Mouse (Mus musculus): ENCODE results near the gene Stk32b.

Gene Stk32b

DNA sequence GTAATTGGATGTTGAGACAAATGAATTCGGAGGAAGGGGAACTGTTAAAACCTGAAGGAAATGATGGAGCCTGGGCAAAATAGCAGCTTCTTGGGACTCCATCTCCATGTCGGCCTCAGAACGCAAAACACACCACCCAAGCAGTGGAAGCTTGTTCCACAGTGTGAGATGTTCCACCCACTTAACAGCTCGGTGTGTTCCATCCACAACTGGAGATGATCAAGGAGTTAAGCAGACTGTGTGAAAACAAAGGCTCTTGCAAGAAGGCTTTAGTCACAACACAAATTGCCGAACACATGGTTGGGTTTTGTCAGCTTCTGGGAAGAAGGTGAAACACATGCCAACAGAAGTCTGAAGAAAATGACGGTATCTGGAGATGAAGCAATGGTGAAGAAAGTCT, 59.2 kb downstream of the Stk32b start:
- DNase-seq = no peak

DNA sequence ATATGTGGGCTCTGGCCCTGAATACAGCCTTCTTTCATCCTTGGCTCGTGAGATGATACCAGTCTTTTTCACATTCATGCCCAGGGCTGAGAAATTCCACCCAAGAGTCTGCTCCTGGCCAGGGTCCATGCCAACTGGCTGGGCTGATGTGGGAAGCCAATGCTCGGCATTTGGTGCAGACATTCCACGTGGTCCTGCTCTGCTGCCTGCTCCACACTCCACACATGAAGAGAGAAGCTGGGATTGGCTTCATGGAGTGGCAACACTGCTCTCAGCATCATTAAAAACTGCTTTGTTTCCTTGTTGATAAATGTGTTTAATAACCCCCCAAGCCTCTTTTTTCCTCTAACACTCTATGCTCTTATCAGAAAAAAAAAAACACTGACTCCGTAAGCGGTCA, 61.8 kb downstream of the Stk32b start:
- DNase-seq = no peak

DNA sequence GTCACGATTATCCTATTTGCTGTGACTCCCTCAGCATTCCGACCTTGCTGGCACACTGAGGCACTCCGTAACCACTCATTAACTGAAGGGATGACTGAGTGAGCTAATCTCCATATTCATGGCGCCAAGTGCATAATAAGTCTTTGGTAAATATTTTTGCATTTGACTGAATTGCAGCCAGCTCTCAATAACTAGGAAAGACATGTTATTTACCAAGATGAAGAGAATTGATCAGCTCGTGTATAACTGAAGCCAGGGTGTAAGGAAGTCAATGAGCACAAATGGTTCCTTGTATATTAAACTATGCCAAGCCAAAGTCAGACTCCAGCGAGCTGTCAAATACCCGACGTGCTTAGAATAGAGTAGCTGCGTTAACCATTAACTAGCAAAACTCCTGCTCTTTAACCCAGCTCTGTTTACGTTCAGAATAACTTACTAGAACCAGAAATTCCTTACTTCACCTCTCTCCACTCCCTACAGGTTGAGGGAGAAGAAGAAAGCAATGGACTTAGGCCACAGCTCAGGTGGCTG, 66.2 kb downstream of the Stk32b start:
- no peak for DNase-seq

DNA sequence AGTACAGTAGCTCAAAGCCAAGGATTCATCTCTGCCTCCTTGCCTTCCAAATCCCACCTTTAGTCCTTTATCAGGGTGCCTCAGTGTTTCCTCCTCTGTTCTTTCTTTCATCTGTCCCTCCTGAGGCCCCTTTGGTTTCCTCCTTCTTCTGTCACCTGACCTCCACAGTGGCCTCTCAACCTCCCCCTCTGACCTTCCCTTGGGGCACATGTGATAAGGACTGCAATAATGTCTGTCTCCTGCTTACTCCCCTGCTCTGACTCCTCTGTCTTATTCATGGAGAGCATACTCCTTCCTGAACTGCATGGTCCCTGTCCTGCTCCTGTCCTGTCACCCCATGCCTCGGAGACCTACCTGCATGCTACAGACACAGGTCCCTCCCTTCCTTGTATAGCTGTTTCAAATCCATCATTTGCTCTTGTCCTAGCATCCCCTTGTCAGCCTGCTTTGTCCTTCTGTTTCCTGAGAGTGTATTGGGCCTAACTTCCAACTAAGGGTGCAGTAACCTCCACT, 66.8 kb downstream of the Stk32b start:
- no peak for DNase-seq

DNA sequence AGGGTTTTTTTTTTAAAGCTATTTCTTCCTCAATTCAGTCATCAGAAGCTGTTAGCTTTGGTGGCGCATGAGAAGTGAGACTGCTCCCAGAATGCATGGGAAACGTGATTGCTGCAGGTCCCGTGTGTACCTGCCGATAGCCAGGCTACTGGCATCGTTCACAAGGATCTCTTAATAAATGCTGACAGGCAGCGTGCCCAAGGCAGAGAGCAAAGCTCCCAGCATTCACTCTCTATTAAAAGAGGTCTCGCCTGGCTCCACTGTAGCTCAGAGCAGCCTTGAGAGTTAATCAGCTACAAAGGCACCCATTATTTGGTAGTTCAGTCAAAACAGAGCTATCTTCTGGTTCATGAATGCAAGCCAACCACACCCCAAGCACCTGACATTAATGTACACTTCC, 72.9 kb downstream of the Stk32b start:
- no peak for DNase-seq

DNA sequence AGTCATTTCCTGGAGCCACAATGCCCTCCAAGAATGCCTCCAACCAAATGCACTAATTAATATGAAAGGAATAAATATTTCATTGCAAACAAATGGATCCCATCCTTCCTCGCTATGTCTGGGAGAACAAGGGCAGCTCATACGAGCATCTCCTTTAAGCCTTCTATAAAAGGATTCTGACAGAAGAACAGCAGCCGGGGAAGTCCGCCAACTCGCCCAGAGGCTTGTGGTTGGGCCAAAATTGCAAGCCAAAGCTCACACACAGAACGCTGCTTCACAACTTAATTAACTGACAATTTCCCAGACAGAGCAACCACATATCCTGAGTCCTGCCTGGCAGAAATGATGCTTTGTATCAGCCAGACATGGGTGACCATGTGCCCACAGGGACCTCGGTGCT, 74.5 kb downstream of the Stk32b start:
- DNase-seq = no peak

DNA sequence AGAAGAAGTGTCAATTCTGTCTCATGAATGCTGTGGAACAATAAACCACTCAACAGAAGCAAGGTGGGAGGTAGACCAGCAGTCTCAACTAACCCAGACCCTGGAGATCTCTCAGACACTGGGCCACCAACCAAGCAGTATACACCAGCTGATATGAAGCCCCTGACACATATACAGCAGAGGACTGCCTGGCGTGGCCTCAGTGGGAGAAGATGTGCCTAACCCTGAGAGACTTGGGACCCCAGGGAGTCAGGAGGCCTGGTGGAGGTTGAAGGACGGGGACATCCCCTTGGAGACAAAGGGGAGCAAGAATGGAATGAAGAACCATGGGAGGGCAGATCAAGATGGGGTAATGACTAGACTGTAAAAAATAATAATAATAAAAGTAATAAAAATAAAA, 82.2 kb downstream of the Stk32b start:
- DNase-seq = no peak

DNA sequence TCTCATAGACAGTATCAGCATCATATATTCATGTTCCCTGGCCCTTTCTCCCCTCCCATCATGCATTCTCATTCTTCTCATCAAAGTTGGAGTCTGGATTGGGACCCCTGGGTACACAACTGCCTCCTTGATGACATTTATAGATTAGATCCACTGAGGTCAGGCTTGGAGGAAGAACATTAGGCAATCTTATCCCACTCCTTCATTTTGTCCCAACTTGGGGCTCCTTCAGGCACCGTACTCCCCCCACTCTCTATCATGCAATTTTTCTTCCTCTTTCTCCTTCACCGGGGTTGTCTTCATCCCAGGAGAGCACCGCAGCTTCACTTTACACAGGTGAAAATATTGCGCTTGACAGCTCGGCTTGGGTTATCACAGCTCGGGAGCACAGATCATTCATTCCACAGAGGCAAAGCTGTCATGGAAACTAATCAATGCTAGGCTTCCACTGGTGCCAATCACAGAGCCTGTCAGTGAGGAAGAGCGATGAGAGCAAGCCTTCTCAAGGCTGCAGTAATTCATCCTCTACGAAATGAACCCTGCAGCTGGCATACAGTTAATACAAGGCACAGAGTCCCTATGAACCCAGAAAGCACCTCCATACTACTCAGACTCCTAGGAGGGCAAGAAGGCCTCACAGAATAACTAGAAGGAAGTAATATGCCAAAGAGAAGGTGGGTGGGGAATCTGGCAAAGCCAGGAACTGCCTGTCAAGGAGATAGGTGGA, 89.4 kb downstream of the Stk32b start:
- DNase-seq = no peak

DNA sequence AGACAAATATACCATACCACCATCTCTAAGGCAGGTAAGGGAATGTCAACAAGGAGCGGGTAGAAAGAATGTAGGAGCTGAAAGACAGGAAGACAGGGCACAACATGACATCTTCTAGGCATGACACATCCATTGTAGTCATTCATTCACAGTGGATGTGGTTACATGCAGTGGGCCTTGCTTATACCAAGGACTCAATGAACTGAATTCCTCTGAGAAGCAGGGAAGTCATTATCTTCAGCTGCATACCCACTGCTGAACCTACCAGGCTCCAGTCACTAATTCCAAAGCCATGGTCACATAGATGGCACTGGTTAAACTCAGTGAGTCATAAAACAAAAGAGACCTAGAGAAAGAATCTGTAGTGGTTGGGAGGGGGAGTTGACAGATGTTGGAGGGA, 105.1 kb downstream of the Stk32b start:
- DNase-seq = no peak

DNA sequence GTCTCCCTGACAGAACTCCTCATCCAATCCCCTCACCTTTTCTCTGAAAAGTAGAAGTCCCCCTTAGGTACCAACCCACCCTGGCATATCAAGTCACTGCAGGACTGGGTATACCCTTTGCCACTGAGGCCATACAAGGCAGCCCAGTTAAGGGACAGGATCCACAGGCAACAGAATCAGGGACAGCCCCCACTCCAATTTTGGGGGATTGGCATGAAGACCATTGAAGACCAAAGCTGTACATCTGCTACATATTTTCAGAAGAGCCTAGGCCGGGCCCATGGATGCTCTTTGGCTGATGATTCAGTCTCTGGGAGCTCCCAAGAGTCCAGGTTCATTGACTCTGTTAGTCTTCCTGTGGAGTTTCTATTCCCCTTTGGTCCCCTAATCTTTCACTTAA, 117.4 kb downstream of the Stk32b start:
- no peak for DNase-seq

DNA sequence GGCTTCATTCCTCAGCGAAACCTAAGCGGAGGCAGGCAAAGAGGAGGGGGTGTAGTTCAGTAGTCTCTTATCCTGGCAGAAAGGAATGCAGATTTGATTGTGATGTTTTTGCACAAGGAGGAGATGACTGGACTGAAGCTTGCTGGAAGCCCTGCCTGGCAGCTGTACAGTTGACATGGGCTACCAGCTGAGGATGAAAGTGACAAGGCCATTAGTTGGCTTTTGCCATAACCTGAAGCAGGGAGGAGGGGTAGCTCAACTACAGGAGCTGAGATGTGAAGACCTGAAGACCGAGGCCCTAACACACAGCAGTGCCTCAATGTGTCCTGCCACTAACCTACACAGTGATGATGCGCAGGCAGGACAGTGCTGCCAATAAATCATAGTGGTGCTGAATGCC, 118.7 kb downstream of the Stk32b start:
- DNase-seq = no peak

DNA sequence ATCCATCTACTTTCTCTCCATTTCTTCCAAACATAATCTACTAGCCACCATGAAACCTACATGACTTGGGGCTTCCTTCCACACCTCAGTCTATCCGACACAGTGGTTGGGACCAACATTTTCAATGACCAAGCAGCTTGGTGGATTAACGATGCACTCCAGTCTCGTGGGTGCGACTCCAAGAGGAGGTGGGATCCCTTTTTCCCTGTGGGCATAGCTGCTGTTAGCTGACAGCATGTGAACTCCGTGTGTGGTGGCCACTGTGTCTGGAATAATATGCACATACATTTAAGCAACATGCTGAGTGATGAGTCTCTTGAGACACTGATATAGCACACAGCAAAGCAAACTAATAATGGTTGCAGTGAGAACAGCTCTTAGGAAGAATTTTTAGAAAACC, 124.6 kb downstream of the Stk32b start:
- no peak for DNase-seq

DNA sequence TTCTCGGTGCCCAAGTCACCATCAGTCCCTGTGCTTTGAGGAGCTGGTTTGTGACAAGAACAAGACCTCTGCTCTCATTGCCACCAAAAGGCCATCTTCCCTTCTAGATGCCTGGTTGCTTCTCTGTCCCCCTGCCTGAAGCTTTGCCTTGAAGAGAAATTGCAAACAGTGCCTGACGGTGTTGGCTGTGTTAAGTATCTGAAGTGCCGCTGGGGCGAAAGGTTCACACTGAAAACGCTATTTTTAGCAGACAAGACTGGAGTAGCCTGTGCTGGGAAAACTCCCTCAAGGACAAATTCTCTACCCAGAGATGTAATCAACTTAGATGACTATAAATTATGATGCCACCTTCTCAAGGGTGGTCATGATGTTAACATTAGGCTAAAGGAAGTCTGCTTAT, 129.1 kb downstream of the Stk32b start:
- no peak for DNase-seq

DNA sequence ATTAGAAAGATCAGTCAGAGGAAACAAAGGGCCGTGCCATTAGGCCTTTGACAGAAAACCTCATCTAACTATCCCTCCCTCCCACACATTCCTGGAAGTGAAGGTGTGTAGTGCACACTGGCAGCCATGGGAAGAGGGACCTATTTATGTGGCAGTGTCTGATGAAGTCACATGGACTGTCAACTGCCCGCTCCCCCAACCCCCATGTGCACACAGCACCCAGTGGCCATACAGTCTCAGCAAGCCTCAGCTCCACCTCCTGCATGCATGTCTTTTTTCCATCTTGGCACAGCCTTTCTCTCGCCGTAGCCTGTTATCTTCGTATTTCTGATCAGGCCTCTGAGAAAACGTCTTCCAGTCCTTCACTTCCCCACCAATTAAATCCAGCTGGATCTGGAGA, 130.9 kb downstream of the Stk32b start:
- no peak for DNase-seq

DNA sequence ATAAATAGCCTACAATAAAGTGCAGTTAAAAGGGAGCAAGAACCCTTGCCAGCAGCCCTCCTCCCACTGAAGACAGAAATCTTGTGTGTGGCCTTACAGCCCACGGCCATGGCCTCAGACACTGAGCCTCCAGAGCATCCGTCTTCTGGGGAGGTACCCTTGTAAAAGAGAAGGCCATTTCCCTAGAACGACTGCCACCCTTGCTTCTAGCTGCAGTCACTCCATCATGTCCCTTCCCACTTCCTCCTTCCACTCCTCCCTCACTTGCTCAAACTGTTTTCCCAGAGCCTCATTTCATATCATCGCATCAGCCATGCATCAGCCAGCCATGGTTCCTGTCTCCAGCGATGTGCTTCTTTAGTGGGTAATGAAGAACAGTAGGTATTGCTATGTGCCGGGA, 141.5 kb downstream of the Stk32b start:
- DNase-seq = no peak

DNA sequence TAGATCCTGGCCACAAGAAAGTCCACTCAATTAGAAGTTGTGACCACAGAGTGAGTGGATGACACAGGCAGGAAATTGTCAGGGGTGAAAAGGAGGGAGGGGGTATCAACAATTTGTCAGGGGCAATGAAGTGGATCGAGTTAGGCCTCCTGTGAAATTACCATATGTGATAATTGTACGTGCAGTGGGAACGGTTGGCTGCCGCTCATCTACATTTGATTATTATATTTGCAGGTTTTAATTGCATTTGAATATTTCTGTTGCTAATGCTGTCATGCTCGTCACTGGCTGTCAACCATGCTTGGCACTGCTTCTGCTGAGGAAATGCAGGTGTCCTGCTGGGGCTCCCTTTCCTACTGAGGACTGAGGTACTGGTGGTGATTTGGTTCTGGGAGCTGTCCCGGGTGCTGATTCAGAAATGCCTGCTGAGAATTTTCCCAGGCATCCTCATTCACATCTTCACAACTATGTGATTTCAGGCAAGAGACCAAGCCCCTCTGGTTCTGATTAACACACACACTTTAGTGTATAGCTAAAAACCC, 159.6 kb downstream of the Stk32b start:
- DNase-seq = no peak

DNA sequence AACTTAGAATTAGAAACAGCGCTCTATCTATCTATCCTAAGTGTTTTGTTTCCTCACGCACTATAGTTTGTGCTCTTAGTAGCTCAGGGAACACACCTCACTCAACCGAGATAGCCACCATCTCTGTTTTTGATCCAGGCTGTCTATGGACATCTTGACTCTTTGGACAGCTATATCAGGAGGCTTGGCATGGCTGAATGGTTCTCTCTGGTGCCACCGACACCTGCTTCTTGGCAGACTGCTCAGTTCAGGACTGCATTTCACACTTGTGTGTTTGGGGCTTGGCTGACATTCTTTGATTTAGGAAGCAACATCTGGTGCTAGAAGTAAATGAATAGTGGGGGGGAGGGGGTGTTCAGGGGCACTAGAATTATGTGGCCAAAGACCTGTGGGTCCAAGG, 162.7 kb downstream of the Stk32b start:
- DNase-seq = no peak

DNA sequence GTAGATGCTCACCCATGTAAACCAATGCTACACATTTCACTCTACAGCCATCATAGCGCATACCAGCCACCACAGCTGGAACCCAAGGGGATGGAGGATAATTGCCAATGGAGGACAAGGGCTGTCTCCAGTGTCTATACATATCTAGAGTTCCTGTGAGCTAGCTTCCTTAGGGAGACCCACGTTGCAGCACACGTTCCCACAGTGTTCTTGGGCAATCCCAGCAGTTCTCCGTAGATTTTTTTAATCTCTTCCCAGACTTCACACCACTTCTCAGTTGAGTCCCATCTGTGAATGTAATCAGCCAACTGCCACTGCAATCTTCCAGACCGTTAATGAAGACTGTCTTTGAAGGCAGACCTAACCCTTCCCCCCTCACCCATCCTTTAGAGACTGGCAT, 165.3 kb downstream of the Stk32b start:
- no peak for DNase-seq

DNA sequence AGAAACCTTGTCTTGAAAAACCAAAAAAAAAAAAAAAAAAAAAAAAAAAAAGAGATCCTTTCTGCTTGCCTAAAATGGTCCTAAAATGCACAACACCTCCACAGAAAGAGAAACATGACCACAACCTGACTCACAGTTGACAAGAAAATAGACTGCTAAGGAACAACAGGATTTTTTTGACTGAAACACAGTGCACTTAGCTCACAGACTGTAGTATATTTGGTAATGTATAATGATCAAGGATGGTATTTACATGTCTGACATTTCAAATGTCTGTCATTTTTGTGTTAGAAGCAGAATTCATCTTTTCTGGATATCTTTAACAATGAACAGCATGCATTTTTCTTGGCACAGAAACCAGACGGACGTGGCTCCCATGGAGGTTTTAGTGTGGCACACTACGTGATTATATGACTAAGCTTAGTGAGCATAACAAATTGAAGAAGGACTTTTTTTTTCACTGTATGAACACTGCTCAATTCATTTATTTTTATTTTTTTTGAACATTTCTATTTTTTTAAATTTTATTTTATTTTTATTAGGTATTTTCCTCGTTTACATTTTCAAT, 181.2 kb downstream of the Stk32b start:
- DNase-seq = no peak

DNA sequence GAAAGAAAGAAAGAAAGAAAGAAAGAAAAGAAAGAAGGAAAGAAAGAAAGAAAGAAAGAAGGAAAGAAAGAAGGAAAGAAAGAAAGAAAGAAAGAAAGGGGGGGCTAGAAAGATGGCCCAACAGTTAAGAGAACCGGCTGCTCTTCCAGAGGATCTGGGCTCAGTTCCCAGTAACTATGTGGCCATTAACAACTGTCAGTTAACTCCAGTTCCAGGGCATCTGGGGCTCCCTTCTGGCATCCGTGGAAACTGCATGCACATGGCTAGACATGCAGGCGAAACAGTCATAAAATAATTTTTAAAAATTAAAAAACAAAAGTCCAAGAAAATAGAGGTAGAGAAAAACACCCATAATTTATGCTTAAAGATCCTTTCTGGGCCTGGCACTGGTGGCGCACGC, 181.7 kb downstream of the Stk32b start:
- no peak for DNase-seq

DNA sequence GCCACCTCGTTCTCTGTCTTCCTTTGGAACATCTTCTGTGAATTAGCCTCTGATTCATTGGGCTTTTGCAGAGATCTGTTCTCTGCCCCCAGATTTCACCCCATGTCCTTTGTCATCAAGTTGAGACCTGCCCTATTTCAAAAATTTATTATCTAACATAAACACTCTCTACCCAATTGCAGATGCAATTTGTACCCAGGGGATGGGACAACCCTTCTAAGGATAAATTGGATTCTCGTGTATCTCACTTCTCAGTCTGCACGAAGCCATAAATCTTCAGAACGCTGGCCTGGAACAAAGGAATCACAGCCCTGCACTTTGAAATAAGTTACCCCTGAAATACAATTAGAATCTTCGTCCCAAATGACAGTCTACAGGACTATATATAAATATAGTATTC, 191.6 kb downstream of the Stk32b start:
- DNase-seq = no peak

DNA sequence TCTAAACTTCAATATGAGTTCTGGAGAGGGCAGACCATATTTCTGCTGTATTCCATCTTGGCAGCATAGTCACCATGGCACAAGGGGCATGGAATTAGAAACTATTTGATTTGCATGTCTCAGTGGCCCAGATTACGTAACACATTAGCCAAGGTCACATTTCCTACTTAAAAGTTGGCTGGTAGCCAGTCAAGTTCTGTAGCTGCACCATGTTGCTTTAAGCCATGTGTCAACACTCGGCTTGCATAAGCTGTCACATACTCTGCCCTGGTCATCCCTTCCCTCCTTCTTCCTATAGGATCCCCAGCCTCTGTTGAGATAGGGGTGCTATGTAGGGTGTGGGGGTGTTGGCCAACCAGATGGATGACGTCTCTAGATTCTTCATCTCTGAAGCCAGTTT, 196.5 kb downstream of the Stk32b start:
- no peak for DNase-seq

DNA sequence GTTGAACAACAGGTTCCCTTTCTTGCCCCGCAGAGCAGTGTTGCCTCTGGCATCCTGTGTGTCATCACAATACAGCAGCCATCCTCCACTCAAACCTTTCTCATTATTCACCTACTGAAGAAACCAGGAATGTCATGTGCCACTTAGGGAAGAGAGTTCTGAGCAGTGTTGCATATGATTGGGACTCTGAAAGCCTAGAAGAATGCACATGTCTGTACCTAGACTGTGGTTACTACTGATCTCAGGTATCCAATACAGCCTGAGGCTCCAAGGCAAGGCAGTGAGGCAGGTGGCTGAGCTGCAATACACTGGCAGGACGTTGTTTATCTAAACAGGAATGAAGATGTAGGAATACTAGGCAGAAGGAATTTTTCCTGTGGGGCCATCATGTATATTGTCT, 204.5 kb downstream of the Stk32b start:
- no peak for DNase-seq

DNA sequence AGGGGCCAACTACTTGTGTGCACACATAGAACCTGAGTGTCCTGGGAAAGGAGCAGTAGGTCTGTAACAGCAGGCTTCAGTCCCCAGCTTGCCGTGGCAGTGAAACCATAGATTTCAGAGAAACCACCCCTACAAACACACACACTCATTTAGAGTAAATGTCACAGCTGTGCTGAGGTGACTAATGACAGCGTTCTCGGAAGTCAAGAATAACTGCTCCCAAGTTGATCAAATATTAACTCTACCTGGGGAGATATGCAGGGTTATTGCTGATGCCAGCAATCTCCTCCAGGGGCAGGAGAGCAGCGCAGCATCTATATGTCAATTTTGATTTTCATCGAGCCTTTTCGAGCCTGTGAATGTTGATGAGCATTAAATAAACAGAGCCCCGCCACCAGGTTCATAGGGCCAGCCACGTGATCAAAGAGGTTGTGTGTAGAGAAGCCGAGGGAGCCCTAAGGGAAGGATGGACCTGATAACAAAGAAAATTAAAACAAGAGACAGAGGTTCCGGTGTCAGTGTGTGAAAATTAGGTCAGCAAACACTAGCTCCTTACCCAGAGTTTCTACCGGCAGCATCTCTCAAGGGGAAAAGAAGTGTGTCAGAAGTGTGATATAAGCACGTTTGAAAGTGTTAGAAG, 210.0 kb downstream of the Stk32b start:
- DNase-seq = no peak
